Mouse (Mus musculus) G1E (cell line): ENCODE results near the gene Hspb9.

Experiments used
- CTCF ChIP-seq: IDR thresholded peaks from 2 replicates; pipeline ENCODE4 v1.5.1; 2012; ENCODE audit warnings: low read depth, low read length, inconsistent platforms, mixed read lengths
- GATA1 ChIP-seq: IDR thresholded peaks from 2 replicates; pipeline ENCODE4 v1.6.1; 2012; ENCODE audit warnings: borderline replicate concordance, low read length, inconsistent platforms, mixed read lengths
- GATA2 ChIP-seq: IDR thresholded peaks from 2 replicates; pipeline ENCODE4 v1.6.1; 2012; ENCODE audit warnings: low read depth, low read length, inconsistent platforms, borderline replicate concordance
- TAL1 ChIP-seq: conservative IDR thresholded peaks from 2 replicates; pipeline ENCODE4 v1.6.1; 2012; ENCODE audit warnings: low read depth, low read length, inconsistent platforms, mixed read lengths

- no peak for TF ChIP-seq CTCF
- no peak for TF ChIP-seq GATA1
- TF ChIP-seq GATA2 = no peak
- TF ChIP-seq TAL1 = no peak
Measured at GRCm38 (mm10) chr11:100671956-100672355, 41.7 kb upstream of the Hspb9 start.
